Mouse (Mus musculus): Measurements from ENCODE around the gene Slc12a5.

GRCm38 (mm10) chr2:164950501-164950900, 10.1 kb upstream of the Slc12a5 start:
- TF ChIP-seq CTCF (IDR thresholded peaks at IDR 0.05; ENCODE audit: low read depth, low read length) (peak; percentile 65), POLR2A (IDR thresholded peaks at IDR 0.05; ENCODE audit: insufficient read depth, low read length) (no peak), EP300 (IDR thresholded peaks at IDR 0.05; ENCODE audit: insufficient read depth, low read depth, low read length) (no peak)
